Mouse (Mus musculus) megakaryocyte progenitor cell, adult 5-6 weeks (primary cell): ENCODE measurements at regions not wholly inside any gene's neighbourhood (a gene's known extent, or its start where the extent isn't known, plus 50 kb on each side); places are given as distances from the start of the nearest gene placed in this dataset.

Source experiments
- ATAC-seq: replicated peaks from 2 replicates; pipeline ENCODE4 v1.8.0; 2016; ENCODE audit warnings: mild to moderate bottlenecking, moderate TSS enrichment, inconsistent platforms; ENCODE audit not compliant: poor library complexity

- ATAC-seq: no peak
Observed at GRCm38 (mm10) chr13:15283065-15283464, 180.0 kb upstream of the Gli3 start.

- ATAC-seq: no peak
Observed at GRCm38 (mm10) chr13:15298457-15298856, 164.6 kb upstream of the Gli3 start.

- no peak for ATAC-seq
Observed at GRCm38 (mm10) chr13:15325413-15325812, 137.6 kb upstream of the Gli3 start.

- no peak for ATAC-seq
Observed at GRCm38 (mm10) chr13:15326146-15326545, 136.9 kb upstream of the Gli3 start.

GRCm38 (mm10) chr13:15329561-15329960, 133.5 kb upstream of the Gli3 start:
- ATAC-seq: no peak

GRCm38 (mm10) chr13:15343474-15343873, 119.6 kb upstream of the Gli3 start:
- ATAC-seq: no peak

GRCm38 (mm10) chr13:15346866-15347265, 116.2 kb upstream of the Gli3 start:
- no peak for ATAC-seq

GRCm38 (mm10) chr13:15366437-15366836, 96.6 kb upstream of the Gli3 start:
- peak; percentile 75 for ATAC-seq

- no peak for ATAC-seq
Observed at GRCm38 (mm10) chr13:15380081-15380480, 83.0 kb upstream of the Gli3 start.

- ATAC-seq: no peak
Observed at GRCm38 (mm10) chr13:15395249-15395648, 67.8 kb upstream of the Gli3 start.

GRCm38 (mm10) chr13:15395694-15396093, 67.3 kb upstream of the Gli3 start:
- no peak for ATAC-seq

- ATAC-seq: no peak
Observed at GRCm38 (mm10) chr13:15398677-15399076, 64.4 kb upstream of the Gli3 start.
